Mouse (Mus musculus) heart, embryonic 11.5 days (tissue): ENCODE data around the gene Shisal1. TPM values are rescaled to one million over a fixed set of nuclear protein-coding genes. Genes with fewer than 3 reads are reported as not detected.

Experiments
- ATAC-seq: fragments of 200-750 bp; cut with Nextera tagmentation; replicated peaks from 2 replicates; pipeline ENCODE4 v1.8.0; 2017; ENCODE audit warnings: moderate library complexity; ENCODE audit not compliant: insufficient number of reproducible peaks, low FRiP score, low TSS enrichment
- H3K27ac ChIP-seq: fragments of 300-500 bp; sonication (generic); 2 replicates; pipeline ENCODE4 v1.5.1; 2014; ENCODE audit warnings: mild to moderate bottlenecking, low read depth, low read length
- H3K27me3 ChIP-seq: fragments of 300-500 bp; sonication (generic); 2 replicates; pipeline ENCODE4 v1.6.1; 2014; ENCODE audit warnings: mild to moderate bottlenecking, low read length, mixed read lengths; ENCODE audit not compliant: control insufficient read depth, insufficient read depth
- H3K36me3 ChIP-seq: fragments of 300-500 bp; sonication (generic); 2 replicates; pipeline ENCODE4 v1.6.1; 2014; ENCODE audit warnings: mild to moderate bottlenecking, low read length, moderate library complexity, mixed read lengths; ENCODE audit not compliant: control insufficient read depth, insufficient read depth
- H3K4me1 ChIP-seq: fragments of 300-500 bp; sonication (generic); 2 replicates; pipeline ENCODE4 v1.6.1; 2014; ENCODE audit warnings: low read length; ENCODE audit not compliant: control insufficient read depth, insufficient read depth
- H3K4me2 ChIP-seq: fragments of 300-500 bp; sonication (generic); 2 replicates; pipeline ENCODE4 v1.6.1; 2014; ENCODE audit warnings: mild to moderate bottlenecking, moderate library complexity
- H3K4me3 ChIP-seq: fragments of 300-500 bp; sonication (generic); 2 replicates; pipeline ENCODE4 v1.5.1; 2014; ENCODE audit warnings: low read depth, low read length
- H3K9ac ChIP-seq: fragments of 300-500 bp; sonication (generic); 2 replicates; pipeline ENCODE4 v1.6.1; 2014; ENCODE audit warnings: mild to moderate bottlenecking, low read depth, low read length, moderate library complexity
- H3K9me3 ChIP-seq: fragments of 300-500 bp; sonication (generic); replicated peaks from 2 replicates; pipeline ENCODE4 v1.6.1; 2016; ENCODE audit warnings: low read length; ENCODE audit not compliant: control insufficient read depth
- WGBS: fragments of 180-500 bp; shearing (Covaris S2); extraction: QIAGEN DNeasy Blood & Tissue Kit; methylation state at CpG from one replicate; pipeline ENCODE4 v1.1.7; 2014; ENCODE audit not compliant: insufficient replicate concordance; 5-methylcytosine and 5-hydroxymethylcytosine counted together
- polyA plus RNA-seq: library from polyadenylated mRNA; unstranded; fragments of >200 nt; fragmentation: Nextera tagmentation; extraction: Ambion mirVana; gene quantifications from 2 replicates; pipeline ENCODE4 v1.2.1, GENCODE M21; 2014

Shisal1 gene
- polyA plus RNA-seq, 1 experiment from 2014 or later: 0.34 TPM

DNA sequence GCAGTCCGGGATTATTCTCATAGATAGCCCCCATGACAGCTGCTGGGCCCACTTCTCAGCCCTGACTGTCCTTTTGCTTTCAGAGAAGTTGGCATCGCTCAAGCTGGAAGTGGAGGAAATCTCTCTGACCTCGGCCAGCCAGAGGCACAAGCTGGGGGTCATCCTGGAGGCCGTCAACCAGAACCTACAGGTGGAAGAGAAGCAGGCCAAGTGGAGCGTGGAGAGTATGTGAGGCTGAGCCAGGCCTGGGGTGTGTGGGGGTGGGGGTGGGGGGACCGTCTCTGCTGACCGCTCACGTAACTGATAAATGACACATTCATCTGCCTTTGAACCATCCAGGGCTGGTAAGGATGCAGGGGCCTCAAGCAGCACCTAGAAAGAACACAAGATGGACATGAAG, 117.0 kb downstream of the Shisal1 start:
- ATAC-seq: no peak
- 83% methylated on average over 8 of the region's 8 CpGs for WGBS

More for the DNA sequence above, 117.0 kb downstream of the Shisal1 start:
- Histone ChIP-seq H3K36me3 (no peaks in the 10 kb centered on the region), H3K9ac (no peak overlapping the region), H3K27me3 (0 out of 2 replicates have a peak, but pooled peaks cover 2% of the 10 kb centered on the region), H3K4me2 (no peak overlapping the region), H3K4me1 (no peaks in the 10 kb centered on the region), H3K9me3 (no peaks in the 10 kb centered on the region), H3K4me3 (no peak overlapping the region), H3K27ac (no peak overlapping the region)

Other genes starting within 250 kb of the Shisal1 start
- 19.3 and 21.1 TPM in 2 replicates for gene Parvb, start 215.1 kb downstream of the Shisal1 start, polyA plus RNA-seq
- 0.59 and 0.60 TPM in 2 replicates for gene Parvg, start 123.1 kb downstream of the Shisal1 start, polyA plus RNA-seq
- gene Rtl6, start 110.7 kb upstream of the Shisal1 start, polyA plus RNA-seq: 6.4 and 8.9 TPM in 2 replicates
- gene Prr5, start 222.5 kb upstream of the Shisal1 start, polyA plus RNA-seq: 18.0 and 19.9 TPM in 2 replicates